Mouse (Mus musculus) gonadal fat pad, adult 2 months (tissue): Measurements from ENCODE around the gene Sash3. TPM values are rescaled to one million over a fixed set of nuclear protein-coding genes. Genes with fewer than 3 reads are reported as not detected.
A peak's percentile ranks its signal among the peaks of the same experiment; 100 is the strongest.
"Not testable (repeated sequence)": the region's sequence is repeated elsewhere in the genome, so short reads cannot be mapped to it uniquely, and the experiment has no call there.

Experiments used
- DNase-seq: peaks from one replicate; pipeline ENCODE4 v3.0.0-alpha.2; 2012; ENCODE audit warnings: low read depth
- polyA plus RNA-seq: library from polyadenylated mRNA; depleted of rRNA; stranded (reverse); fragments of >200 nt; gene quantifications from 2 replicates; pipeline ENCODE4 v1.2.3, GENCODE M21; 2012; rRNA removed

Sash3 gene
- polyA plus RNA-seq, 1 experiment: 5.1 TPM

DNA sequence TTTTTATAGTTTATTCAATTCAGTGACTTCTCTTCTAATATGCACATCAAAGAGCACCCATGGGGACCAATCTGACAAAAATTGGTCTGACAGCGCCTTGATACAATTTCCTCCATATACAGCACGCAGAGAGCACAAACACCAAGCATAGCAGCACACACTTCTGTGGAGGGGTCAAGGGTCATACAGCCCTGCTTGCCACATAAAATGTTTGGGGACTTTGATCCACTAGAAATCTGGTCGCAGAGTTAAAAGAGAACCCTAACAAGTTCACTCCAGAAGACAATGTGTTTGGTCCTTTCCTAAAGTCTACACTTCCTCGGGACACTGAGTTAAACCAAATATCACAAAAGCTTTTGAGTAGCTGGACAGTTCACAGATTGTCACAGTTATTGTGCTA is 56.8 kb downstream of the Sash3 start:
- no peak for DNase-seq

GRCm38 (mm10) chrX:48203763-48204162 is 57.5 kb downstream of the Sash3 start:
- no peak for DNase-seq

- DNase-seq: no peak
These were observed 58.2 kb downstream of the Sash3 start for GRCm38 (mm10) chrX:48204469-48204868.

DNA sequence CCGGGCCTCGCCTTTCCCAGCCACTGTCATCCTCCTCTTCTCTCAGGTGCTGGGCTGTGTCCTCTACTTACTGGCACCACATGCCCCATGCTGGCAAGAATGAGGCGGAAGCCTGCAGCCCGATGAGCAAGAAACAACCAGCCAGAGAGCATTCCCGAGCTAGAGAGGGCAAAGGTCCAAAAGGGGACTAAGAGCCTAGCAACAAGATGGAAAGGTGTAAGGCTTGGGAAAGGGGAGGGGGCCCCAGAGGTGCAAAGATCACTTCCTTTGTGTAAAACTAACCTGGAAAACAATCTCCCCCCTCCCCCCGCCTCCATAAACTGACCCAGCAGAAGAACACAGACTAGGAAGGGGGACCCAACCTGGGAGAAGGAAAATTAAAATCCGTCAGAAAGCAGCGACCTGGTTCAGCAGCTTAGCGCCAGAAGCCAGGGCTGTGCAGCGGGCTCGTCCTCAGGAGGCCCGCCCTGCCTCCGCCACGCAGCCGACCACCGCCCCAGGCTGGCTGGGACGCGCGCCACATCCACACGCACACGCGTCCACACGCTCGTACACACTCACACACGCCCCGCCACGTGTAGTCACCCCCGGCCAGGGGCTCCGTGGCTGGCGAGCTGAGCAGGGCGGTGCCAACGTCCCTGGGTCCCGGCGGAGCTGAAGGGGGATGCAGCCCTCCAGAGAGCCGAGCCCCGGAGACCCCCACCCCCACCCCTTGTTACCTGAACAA is 61.7 kb downstream of the Sash3 start:
- no peak for DNase-seq

DNA sequence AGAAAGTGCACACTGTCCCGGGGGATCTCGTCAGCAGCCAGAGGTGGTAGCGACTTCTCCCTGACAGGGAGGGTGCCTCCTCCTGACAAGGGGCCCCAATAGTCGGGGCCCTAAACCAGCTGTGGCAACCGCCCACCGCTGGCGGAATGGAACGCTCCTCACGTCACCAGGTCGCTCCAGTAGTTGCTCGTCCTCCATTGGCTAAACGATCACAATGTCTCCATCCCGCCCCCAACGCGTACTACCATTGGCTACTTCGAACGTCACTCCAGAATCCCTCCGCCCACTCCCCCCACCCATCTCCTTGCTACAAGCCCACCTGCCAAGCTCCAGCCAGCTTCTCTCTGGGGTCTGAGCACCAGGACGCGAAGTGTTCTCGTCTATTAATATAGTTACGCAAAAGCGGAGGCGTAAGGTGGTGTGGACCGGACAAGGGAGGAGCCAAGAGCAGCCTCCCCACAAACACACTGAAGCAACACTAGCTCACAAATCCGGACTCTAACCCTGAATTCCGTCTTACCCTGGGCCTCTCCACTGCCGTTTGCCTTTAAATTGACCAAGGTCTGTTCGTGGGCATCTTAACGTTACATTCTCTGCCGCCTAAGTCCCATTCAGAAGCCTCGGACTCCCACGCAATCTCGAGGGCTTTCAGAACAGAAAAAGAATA is 62.4 kb downstream of the Sash3 start, which contains the start of gene Zdhhc9:
Zdhhc9 (minus strand) TSS at position 360 of the 667 bp plus-strand sequence.
- DNase-seq: peak; percentile 20

DNA sequence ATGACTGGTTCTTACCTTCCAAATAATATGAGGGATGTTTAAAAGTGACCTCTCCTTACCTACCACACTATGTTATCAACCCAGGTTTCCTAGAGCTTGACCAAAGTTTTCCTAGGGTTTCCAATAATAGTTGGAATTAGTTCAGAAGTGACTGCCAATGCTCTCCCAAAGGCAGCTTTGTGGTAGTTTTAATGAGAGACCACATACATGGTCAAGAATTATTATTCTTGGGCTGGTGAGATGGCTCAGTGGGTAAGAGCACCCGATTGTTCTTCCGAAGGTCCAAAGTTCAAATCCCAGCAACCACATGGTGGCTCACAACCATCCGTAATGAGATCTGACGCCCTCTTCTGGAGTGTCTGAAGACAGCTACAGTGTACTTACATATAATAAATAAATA is 63.5 kb downstream of the Sash3 start:
- not testable (repeated sequence) for DNase-seq

Other genes starting within 250 kb of the Sash3 start
- gene Ocrl, start 234.0 kb upstream of the Sash3 start, polyA plus RNA-seq: 36.6 and 46.1 TPM in 2 replicates
- 3.3 and 6.6 TPM in 2 replicates for gene Apln, start 111.6 kb upstream of the Sash3 start, polyA plus RNA-seq
- gene Xpnpep2, start 37.7 kb upstream of the Sash3 start, polyA plus RNA-seq: 1.0 and 1.8 TPM in 2 replicates
- gene Zdhhc9, start 62.4 kb downstream of the Sash3 start, polyA plus RNA-seq: 15.8 and 19.8 TPM in 2 replicates
- gene Utp14a, start 110.4 kb downstream of the Sash3 start, polyA plus RNA-seq: 2.1 and 2.3 TPM in 2 replicates
- gene Bcorl1, start 194.9 kb downstream of the Sash3 start, polyA plus RNA-seq: 2.6 and 3.7 TPM in 2 replicates